9 mouse cellular contexts compared by ENCODE assay signal in the genomic region with DNA sequence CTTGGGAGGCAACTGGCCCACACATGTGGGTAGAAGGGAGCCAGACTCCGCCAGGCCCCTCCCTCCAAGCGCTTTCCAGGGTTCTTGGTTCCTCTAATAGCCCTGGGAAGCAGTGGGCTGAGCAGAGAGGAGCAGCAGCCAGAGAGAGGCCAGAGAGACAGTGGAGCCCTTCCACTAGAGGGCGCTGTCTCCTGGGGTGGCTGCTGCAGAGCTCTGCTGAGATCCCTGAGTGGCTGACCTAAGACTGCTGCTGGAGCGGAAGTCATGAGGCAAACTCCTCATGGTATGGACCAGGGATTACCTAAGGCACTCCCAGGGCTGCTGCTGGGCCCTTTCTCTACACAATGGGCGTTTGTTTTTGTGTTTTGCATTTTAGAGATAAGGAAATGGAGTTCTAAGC. TPM values are rescaled to one million over a fixed set of nuclear protein-coding genes. Genes with fewer than 3 reads are reported as not detected.
DNase-seq lines count a peak whose midpoint lies in the region; ATAC-seq and TF ChIP-seq lines count a peak whose summit lies in the region.
"Had no signal": no experiment of that assay in that cellular context is flagged by ENCODE, and none has a peak within 500 bp of the region (broad histone marks: within the 10 kb centered on the region; RNA-seq: fewer than 3 reads in every experiment).

No protein-coding gene starts in this region.

- WGBS in cerebellum, adult 2 months = 80% methylated on average over 5 of the region's 5 CpGs
- 59% methylated on average over 5 of the region's 5 CpGs for WGBS in lung, embryonic 14.5 days
- WGBS in olfactory bulb, adult 2 months = 83% methylated on average over 5 of the region's 5 CpGs
- WGBS in midbrain, embryonic 14.5 days = 68% methylated on average over 5 of the region's 5 CpGs

- ATAC-seq in lung, embryonic 14.5 days (ENCODE audit: insufficient read depth) = no peak
- ATAC-seq in midbrain, embryonic 14.5 days (ENCODE audit: low FRiP score, low TSS enrichment) = no peak

- peak; percentile 19; the same call in 1 of the 2 replicates for TF ChIP-seq CTCF in cerebellum, adult 2 months (IDR thresholded peaks at IDR 0.05; ENCODE audit: borderline replicate concordance, insufficient read depth, low read depth, low read length)
- peak; percentile 67 for TF ChIP-seq CTCF in lung, embryonic 14.5 days (IDR thresholded peaks at IDR 0.05; ENCODE audit: low read depth)
- TF ChIP-seq CTCF in olfactory bulb, adult 2 months (IDR thresholded peaks at IDR 0.05; ENCODE audit: insufficient read depth, low read depth, low read length) = peak; percentile 61; the same call in 1 of the 2 replicates

- H3K4me1 ChIP-seq in cerebellum, adult 2 months (ENCODE audit: control insufficient read depth, insufficient read depth, low read length) = peaks cover 22% of the 10 kb centered on the region
- peaks cover 10% of the 10 kb centered on the region for H3K4me1 ChIP-seq in lung, embryonic 14.5 days (ENCODE audit: insufficient read depth)
- peaks cover 12% of the 10 kb centered on the region for H3K4me1 ChIP-seq in olfactory bulb, adult 2 months (ENCODE audit: control insufficient read depth, insufficient read depth, low read length)
- peaks cover 38% of the 10 kb centered on the region for H3K4me1 ChIP-seq in midbrain, embryonic 14.5 days (ENCODE audit: control insufficient read depth, insufficient read depth, low read length)

- H3K4me3 ChIP-seq in cerebellum, adult 2 months (replicated peaks; ENCODE audit: insufficient read depth, low read depth, low read length) = no peak overlapping the region
- no peak overlapping the region for H3K4me3 ChIP-seq in lung, embryonic 14.5 days (ENCODE audit: low read depth, low read length)
- H3K4me3 ChIP-seq in olfactory bulb, adult 2 months (ENCODE audit: insufficient read depth, low read depth, low read length) = no peak overlapping the region
- H3K4me3 ChIP-seq in midbrain, embryonic 14.5 days (replicated peaks; ENCODE audit: low read depth, low read length) = no peak overlapping the region

- no peaks in the 10 kb centered on the region for H3K36me3 ChIP-seq in lung, embryonic 14.5 days (ENCODE audit: insufficient read depth)
- peaks cover 5% of the 10 kb centered on the region; the same call in 1 of the 2 replicates for H3K36me3 ChIP-seq in midbrain, embryonic 14.5 days (ENCODE audit: control insufficient read depth, insufficient read depth, low read length)

- no peaks in the 10 kb centered on the region for H3K9me3 ChIP-seq in lung, embryonic 14.5 days (ENCODE audit: low read depth, low read length)
- H3K9me3 ChIP-seq in midbrain, embryonic 14.5 days (ENCODE audit: control insufficient read depth, low read length) = no peaks in the 10 kb centered on the region

- H3K9ac ChIP-seq in lung, embryonic 14.5 days = no peak overlapping the region
- no peak overlapping the region for H3K9ac ChIP-seq in midbrain, embryonic 14.5 days (replicated peaks; ENCODE audit: low read length)

- no peak overlapping the region for H3K4me2 ChIP-seq in lung, embryonic 14.5 days
- H3K4me2 ChIP-seq in midbrain, embryonic 14.5 days (ENCODE audit: low read length) = no peak overlapping the region

- H3K27ac ChIP-seq in cerebellum, adult 2 months (ENCODE audit: insufficient read depth, low read length) = no peak overlapping the region
- no peak overlapping the region for H3K27ac ChIP-seq in lung, embryonic 14.5 days (ENCODE audit: low read depth)
- H3K27ac ChIP-seq in olfactory bulb, adult 2 months (ENCODE audit: insufficient read depth, low read depth, low read length) = no peak overlapping the region
- H3K27ac ChIP-seq in midbrain, embryonic 14.5 days (replicated peaks; ENCODE audit: low read depth, low read length) = no peak overlapping the region

- no peak for DNase-seq in cerebellum, adult 2 months
- no peak for DNase-seq in cerebellum, postnatal 25 days
- DNase-seq in lung, embryonic 14.5 days = no peak
- no peak for DNase-seq in lung, adult 18-20 months
- DNase-seq in adrenal gland, postnatal 10 days = peak; percentile 60
- DNase-seq in retina, embryonic 14.5 days (ENCODE audit: low spot score) = no peak
- DNase-seq in midbrain, embryonic 14.5 days = no peak
- DNase-seq: layer of hippocampus, postnatal 36 days had no signal

- H3K27me3 ChIP-seq in cerebellum, adult 2 months (ENCODE audit: control insufficient read depth, insufficient read depth, low read length) = no peaks in the 10 kb centered on the region
- H3K27me3 ChIP-seq in lung, embryonic 14.5 days (ENCODE audit: insufficient read depth, low read length) = no peaks in the 10 kb centered on the region
- H3K27me3 ChIP-seq in midbrain, embryonic 14.5 days (ENCODE audit: control insufficient read depth, insufficient read depth, low read length) = no peaks in the 10 kb centered on the region

- TF ChIP-seq POLR2A in cerebellum, adult 2 months (IDR thresholded peaks at IDR 0.05; ENCODE audit: borderline replicate concordance, insufficient read depth, low read length) = no peak
- TF ChIP-seq POLR2A in olfactory bulb, adult 2 months (IDR thresholded peaks at IDR 0.05; ENCODE audit: insufficient read depth, low read depth, low read length) = no peak

RNA-seq across cellular contexts. Expression of a gene that starts 20.4 kb away (rescaled TPM):
- 29.1 and 35.4 TPM in 2 replicates for polyA plus RNA-seq in cerebellum, adult 2 months (2012; rRNA removed)
- 7.9 and 8.5 TPM in 2 replicates for polyA plus RNA-seq in lung, embryonic 14.5 days (2014; fragmentation: Nextera tagmentation; extraction: Ambion mirVana)
- total RNA-seq in adrenal gland, postnatal 10 days (2021) = 10 to 100 TPM in 1 of 2 experiments, 1 to 10 TPM in 1; 8.5 to 12.4 TPM
- not detected in 2 replicates for polyA plus RNA-seq in olfactory bulb, adult 2 months (2012; ENCODE audit: insufficient read depth, insufficient read length, low replicate concordance, missing spikeins)
- polyA plus RNA-seq in midbrain, embryonic 14.5 days (2014; fragmentation: Nextera tagmentation; extraction: Ambion mirVana) = 27.6 and 32.8 TPM in 2 replicates
